Mouse (Mus musculus) cerebellum, adult 2 months (tissue): ENCODE measurements at regions not wholly inside any gene's neighbourhood (a gene's known extent, or its start where the extent isn't known, plus 50 kb on each side); places are given as distances from the start of the nearest gene placed in this dataset.

Experiments
- CTCF ChIP-seq: fragments of 200-500 bp; IDR thresholded peaks from 2 replicates; pipeline ENCODE4 v1.5.1; 2011; ENCODE audit warnings: low read depth, mild to moderate bottlenecking, control low read depth, low read length, moderate library complexity, borderline replicate concordance; ENCODE audit not compliant: insufficient read depth
- POLR2A ChIP-seq: fragments of 200-500 bp; IDR thresholded peaks from 2 replicates; pipeline ENCODE4 v1.6.1; 2011; ENCODE audit warnings: low read length, control low read depth, borderline replicate concordance; ENCODE audit not compliant: insufficient read depth

GRCm38 (mm10) chr8:89295686-89296085, 251.7 kb upstream of the Sall1 start:
- TF ChIP-seq POLR2A (no peak), CTCF (no peak)
